Mouse (Mus musculus) lung, postnatal 0 days (tissue): ENCODE data around the gene Pdgfb. TPM values are rescaled to one million over a fixed set of nuclear protein-coding genes. Genes with fewer than 3 reads are reported as not detected.

Experiments used
- ATAC-seq: fragments of 200-750 bp; cut with Nextera tagmentation; 2 replicates; pipeline ENCODE4 v1.8.0; 2017; ENCODE audit warnings: moderate library complexity
- DNase-seq: peaks from one replicate; pipeline ENCODE4 v3.0.0-alpha.2; 2016; ENCODE audit warnings: low spot score
- H3K27ac ChIP-seq: fragments of 300-500 bp; sonication (generic); 2 replicates; pipeline ENCODE4 v1.5.1; 2014; ENCODE audit warnings: antibody characterized with exemption, mild to moderate bottlenecking, low read length, mixed read lengths
- H3K27me3 ChIP-seq: fragments of 300-500 bp; sonication (generic); replicated peaks from 2 replicates; pipeline ENCODE4 v1.6.1; 2014; ENCODE audit warnings: low read length, mixed read lengths; ENCODE audit not compliant: insufficient read depth
- H3K36me3 ChIP-seq: fragments of 300-500 bp; sonication (generic); 2 replicates; pipeline ENCODE4 v1.6.1; 2014; ENCODE audit warnings: low read length, mixed read lengths; ENCODE audit not compliant: insufficient read depth
- H3K4me1 ChIP-seq: fragments of 300-500 bp; sonication (generic); 2 replicates; pipeline ENCODE4 v1.6.1; 2014; ENCODE audit warnings: antibody characterized with exemption, low read depth, low read length, mixed read lengths; ENCODE audit not compliant: insufficient read depth
- H3K4me2 ChIP-seq: fragments of 300-500 bp; sonication (generic); replicated peaks from 2 replicates; pipeline ENCODE4 v1.6.1; 2014; ENCODE audit warnings: low read depth, mild to moderate bottlenecking, low read length, moderate library complexity, mixed read lengths
- H3K4me3 ChIP-seq: fragments of 300-500 bp; sonication (generic); 2 replicates; pipeline ENCODE4 v1.5.1; 2014; ENCODE audit warnings: low read depth, low read length
- H3K9ac ChIP-seq: fragments of 300-500 bp; sonication (generic); replicated peaks from 2 replicates; pipeline ENCODE4 v1.6.1; 2014; ENCODE audit warnings: low read depth, mild to moderate bottlenecking
- H3K9me3 ChIP-seq: fragments of 300-500 bp; sonication (generic); 2 replicates; pipeline ENCODE4 v1.6.1; 2016; ENCODE audit warnings: low read length, mixed read lengths
- CTCF ChIP-seq: IDR thresholded peaks from 2 replicates; pipeline ENCODE4 v1.5.1; 2016; ENCODE audit warnings: antibody characterized with exemption, mild to moderate bottlenecking
- EP300 ChIP-seq: IDR thresholded peaks from 2 replicates; pipeline ENCODE4 v1.6.1; 2016; ENCODE audit warnings: antibody characterized with exemption, mild to moderate bottlenecking, control low read depth
- WGBS: fragments of 180-500 bp; shearing (Covaris S2); extraction: QIAGEN DNeasy Blood & Tissue Kit; methylation state at CpG from one replicate; pipeline ENCODE4 v1.1.7; 2014; 5-methylcytosine and 5-hydroxymethylcytosine counted together
- polyA plus RNA-seq: library from polyadenylated mRNA; unstranded; fragments of >200 nt; fragmentation: Nextera tagmentation; extraction: Ambion mirVana; gene quantifications from 2 replicates; pipeline ENCODE4 v1.2.1, GENCODE M21; 2015

The Pdgfb gene
- polyA plus RNA-seq, 1 experiment from 2014 or later, result 10.5 TPM

DNA sequence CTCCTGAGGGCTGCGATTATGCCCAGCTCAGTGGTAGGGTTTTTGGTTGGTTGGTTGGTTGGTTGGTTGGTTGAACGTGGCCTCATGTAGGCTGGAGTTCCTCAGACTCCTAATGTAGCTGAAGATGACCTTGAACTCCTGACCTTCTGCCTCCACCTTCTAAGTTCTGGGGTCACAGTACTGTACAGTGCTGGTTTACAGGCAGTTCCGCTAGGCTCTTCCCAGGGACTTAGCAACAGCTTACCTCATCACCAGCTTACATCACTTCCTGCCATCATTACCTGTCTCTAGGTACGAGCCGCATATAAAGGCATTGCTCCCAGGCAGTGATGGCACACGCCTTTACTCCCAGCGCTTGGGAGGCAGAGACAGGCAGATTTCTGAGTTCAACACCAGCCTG, 43.4 kb upstream of the Pdgfb start:
- TF ChIP-seq EP300, result no peak
- TF ChIP-seq CTCF, result no peak
- Histone ChIP-seq H3K9me3 (no peaks in the 10 kb centered on the region), H3K4me1 (peaks cover 5% of the 10 kb centered on the region; the same call in 1 of the 2 replicates), H3K4me2 (no peak overlapping the region), H3K9ac (no peak overlapping the region), H3K36me3 (no peaks in the 10 kb centered on the region), H3K27me3 (no peaks in the 10 kb centered on the region), H3K4me3 (no peak overlapping the region), H3K27ac (no peak overlapping the region)
- DNase-seq (no peak), ATAC-seq (no peak)
- 85% methylated on average over 7 of the region's 7 CpGs for WGBS

DNA sequence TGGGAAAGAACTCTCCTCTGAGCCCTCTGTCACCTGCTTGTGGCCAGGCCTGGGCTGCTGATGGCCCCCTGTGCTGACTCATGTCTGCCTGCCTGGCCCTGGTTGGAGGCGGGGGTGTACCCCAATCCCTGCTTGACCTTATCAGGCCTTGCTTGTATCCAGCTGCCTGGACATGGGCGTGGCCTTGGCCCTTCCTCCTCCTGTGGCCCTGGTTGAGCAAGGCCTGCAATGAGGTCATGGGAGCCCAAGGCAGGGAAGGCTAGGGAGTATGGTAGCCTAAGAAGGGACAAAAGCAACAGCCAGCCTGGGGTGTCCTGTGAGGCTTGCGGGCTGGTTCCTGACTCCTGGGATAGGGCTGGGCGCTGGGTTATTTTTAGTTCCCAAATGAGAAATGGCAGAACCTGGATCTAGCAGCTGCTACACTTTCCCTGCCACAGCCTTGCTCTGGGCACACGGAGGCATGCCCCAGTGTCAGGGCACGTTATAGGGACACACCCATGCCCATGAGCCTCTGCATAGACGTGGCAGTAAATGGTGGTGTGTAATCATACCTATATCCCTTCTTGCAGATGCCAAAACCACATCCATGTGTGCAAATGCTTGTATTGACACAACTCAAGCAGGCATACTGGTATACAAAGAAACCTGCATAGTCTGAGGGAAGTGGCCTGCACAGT, 39.4 kb upstream of the Pdgfb start:
- H3K9me3 ChIP-seq, result no peaks in the 10 kb centered on the region
- H3K27me3 ChIP-seq, result no peaks in the 10 kb centered on the region
- ATAC-seq, result peak; percentile 61
- no peak for TF ChIP-seq CTCF
- no peak for TF ChIP-seq EP300
- no peak overlapping the region for H3K9ac ChIP-seq
- WGBS, result 68% methylated on average over 7 of the region's 7 CpGs
- H3K4me1 ChIP-seq, result peaks cover 5% of the 10 kb centered on the region; the same call in 1 of the 2 replicates
- H3K4me3 ChIP-seq, result no peak overlapping the region
- H3K27ac ChIP-seq, result peak overlapping the region; percentile 28; the same call in 1 of the 2 replicates
- H3K4me2 ChIP-seq, result no peak overlapping the region
- DNase-seq, result peak; percentile 64
- no peaks in the 10 kb centered on the region for H3K36me3 ChIP-seq

DNA sequence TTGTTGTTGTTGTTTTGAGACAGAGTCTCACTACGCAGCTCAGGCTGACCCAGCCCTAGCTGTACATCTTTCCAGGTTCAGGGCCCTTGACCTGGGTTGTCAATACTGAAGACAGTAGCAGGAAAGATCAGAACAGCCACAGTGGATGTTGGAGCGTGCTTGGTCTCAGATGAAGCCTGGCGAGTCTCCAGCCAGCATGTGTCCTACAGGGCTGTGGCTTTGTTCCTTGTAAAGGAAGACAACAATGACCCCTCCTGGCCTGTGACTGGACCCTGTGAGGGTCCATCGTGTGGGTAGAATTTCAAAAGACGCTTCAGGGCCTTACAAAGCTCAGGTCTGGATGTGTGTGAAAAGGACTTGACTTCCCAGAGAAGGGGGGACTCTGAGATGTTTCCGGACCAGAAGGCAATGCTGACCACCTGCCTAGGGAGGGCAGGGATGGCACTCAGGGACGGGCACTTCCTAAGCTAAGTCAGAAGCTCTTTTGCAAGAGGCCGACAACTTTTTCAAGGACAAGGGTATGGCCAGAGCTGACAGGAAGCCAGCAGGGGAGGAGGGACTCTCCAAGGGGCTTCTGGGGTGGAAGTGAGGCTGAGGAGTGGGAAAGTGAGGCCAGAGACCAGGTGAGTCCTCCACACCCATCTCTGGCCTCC, 38.7 kb upstream of the Pdgfb start:
- no peak overlapping the region for H3K4me2 ChIP-seq
- H3K9me3 ChIP-seq, result no peaks in the 10 kb centered on the region
- ATAC-seq (peak; percentile 33), DNase-seq (peak; percentile 51)
- H3K4me3 ChIP-seq, result no peak overlapping the region
- TF ChIP-seq EP300 (no peak), CTCF (peak; percentile 45)
- WGBS, result 60% methylated on average over 8 of the region's 8 CpGs
- no peaks in the 10 kb centered on the region for H3K27me3 ChIP-seq
- H3K27ac ChIP-seq, result peak overlapping the region; percentile 28; the same call in 1 of the 2 replicates
- peaks cover 5% of the 10 kb centered on the region; the same call in 1 of the 2 replicates for H3K4me1 ChIP-seq
- no peaks in the 10 kb centered on the region for H3K36me3 ChIP-seq
- H3K9ac ChIP-seq, result no peak overlapping the region

DNA sequence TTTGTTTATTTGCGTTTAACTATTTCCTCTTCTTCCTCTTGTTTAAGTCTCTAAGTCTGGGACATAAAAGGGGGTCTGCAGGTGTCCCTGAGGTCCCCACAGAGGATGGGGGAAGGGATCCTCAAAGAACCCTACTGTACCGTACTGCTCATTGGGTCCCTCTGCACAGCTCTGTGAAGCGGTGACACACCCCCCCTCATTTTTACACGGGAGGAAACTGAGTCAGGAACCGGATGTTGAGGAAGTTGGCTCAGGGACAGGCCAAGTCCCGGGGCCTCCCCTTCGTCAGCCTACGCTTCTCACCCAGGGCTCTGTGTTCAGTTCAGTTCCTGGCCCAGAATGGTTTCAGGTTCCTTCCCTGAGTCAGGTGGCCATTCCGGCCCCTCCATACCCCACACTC, 37.0 kb upstream of the Pdgfb start:
- no peaks in the 10 kb centered on the region for H3K36me3 ChIP-seq
- H3K9ac ChIP-seq, result no peak overlapping the region
- no peaks in the 10 kb centered on the region for H3K27me3 ChIP-seq
- H3K4me3 ChIP-seq, result no peak overlapping the region
- WGBS, result 64% methylated on average over 9 of the region's 9 CpGs
- TF ChIP-seq EP300, result no peak
- no peak for TF ChIP-seq CTCF
- ATAC-seq, result peak; percentile 16; the same call in 1 of the 2 replicates
- H3K27ac ChIP-seq, result peak overlapping the region; percentile 51
- no peak overlapping the region for H3K4me2 ChIP-seq
- peaks cover 5% of the 10 kb centered on the region; the same call in 1 of the 2 replicates for H3K4me1 ChIP-seq
- no peak for DNase-seq
- no peaks in the 10 kb centered on the region for H3K9me3 ChIP-seq

DNA sequence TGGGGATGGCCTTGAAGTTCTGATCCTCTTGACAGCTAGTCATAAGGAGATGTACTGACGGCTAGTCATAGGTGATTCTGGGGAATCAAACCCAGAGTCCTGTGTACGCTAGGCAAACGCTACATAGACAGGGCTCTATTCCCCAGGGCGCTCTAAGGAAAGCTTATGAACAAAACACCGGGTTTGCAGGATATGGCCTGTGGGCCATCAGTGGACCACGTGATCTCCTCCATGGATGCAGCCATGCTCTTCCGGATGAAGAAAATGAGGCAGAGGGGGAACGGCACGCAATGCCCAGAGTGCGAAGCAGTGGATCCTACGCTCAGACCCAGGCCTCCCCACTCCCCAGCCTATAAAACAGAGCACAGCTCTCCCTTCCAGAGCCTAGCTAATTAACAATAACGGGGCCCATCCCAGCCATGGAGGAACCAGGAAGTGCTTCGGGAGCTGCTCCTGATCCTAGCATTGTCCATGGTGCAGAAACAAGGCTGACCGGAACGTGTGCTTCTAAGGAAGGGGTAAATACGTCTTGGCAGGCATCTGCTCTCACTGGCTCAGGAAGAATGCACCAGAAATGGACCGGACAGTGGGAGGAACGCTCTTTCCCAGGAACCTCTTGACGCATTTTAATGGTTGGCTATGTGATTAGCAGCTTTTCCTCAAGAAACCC, 36.5 kb upstream of the Pdgfb start:
- TF ChIP-seq CTCF (no peak), EP300 (peak; percentile 14; the same call in 1 of the 2 replicates)
- H3K4me2 ChIP-seq, result no peak overlapping the region
- DNase-seq, result peak; percentile 68

DNA sequence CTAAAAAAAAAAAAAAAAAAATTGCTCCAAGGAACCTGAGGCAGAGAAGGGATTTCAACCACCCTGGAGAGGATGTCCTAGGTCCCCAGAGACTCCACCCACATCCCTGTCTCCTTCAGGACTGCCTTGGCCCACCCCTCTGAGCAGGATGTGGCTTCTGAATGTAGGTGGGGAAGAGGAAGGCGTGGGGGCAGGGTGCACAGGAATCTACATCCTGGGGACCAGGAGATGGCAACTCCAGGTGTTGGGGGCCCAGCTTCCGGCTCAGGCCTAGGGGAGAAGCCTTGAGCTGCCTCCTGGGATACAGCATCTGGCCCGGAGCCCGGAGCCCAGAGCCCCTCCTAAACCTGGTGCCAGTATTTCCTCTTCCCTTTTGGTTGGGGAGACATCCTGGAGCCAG, 35.3 kb upstream of the Pdgfb start:
- TF ChIP-seq CTCF (no peak), EP300 (peak; percentile 37)
- ATAC-seq, result peak; percentile 44

More for the DNA sequence above, 36.5 kb upstream of the Pdgfb start:
- Histone ChIP-seq H3K36me3 (no peaks in the 10 kb centered on the region), H3K4me1 (peaks cover 5% of the 10 kb centered on the region; the same call in 1 of the 2 replicates), H3K27ac (peak overlapping the region; percentile 69), H3K9me3 (no peaks in the 10 kb centered on the region), H3K4me3 (no peak overlapping the region), H3K9ac (no peak overlapping the region), H3K27me3 (no peaks in the 10 kb centered on the region)
- ATAC-seq, result peak; percentile 78
- 53% methylated on average over 19 of the region's 19 CpGs for WGBS

More for the DNA sequence above, 35.3 kb upstream of the Pdgfb start:
- H3K36me3 ChIP-seq, result no peaks in the 10 kb centered on the region
- WGBS, result 47% methylated on average over 4 of the region's 4 CpGs
- no peaks in the 10 kb centered on the region for H3K27me3 ChIP-seq
- DNase-seq, result peak; percentile 54
- no peak overlapping the region for H3K4me2 ChIP-seq
- peak overlapping the region; percentile 69 for H3K27ac ChIP-seq
- H3K9me3 ChIP-seq, result no peaks in the 10 kb centered on the region
- H3K4me1 ChIP-seq, result peaks cover 5% of the 10 kb centered on the region; the same call in 1 of the 2 replicates
- H3K4me3 ChIP-seq, result no peak overlapping the region
- no peak overlapping the region for H3K9ac ChIP-seq
